Mouse (Mus musculus) lung, adult 2 months (tissue): Measurements from ENCODE around the gene Oas1f.

Experiments
- CTCF ChIP-seq: fragments of 200-500 bp; IDR thresholded peaks from 2 replicates; pipeline ENCODE4 v1.5.1; 2011; ENCODE audit warnings: mild to moderate bottlenecking, low read length, control low read depth; ENCODE audit not compliant: insufficient read depth
- POLR2A ChIP-seq: fragments of 200-500 bp; IDR thresholded peaks from 2 replicates; pipeline ENCODE4 v1.6.1; 2011; ENCODE audit warnings: low read depth, mild to moderate bottlenecking, control low read depth, low read length, borderline replicate concordance; ENCODE audit errors: extremely low read depth

DNA sequence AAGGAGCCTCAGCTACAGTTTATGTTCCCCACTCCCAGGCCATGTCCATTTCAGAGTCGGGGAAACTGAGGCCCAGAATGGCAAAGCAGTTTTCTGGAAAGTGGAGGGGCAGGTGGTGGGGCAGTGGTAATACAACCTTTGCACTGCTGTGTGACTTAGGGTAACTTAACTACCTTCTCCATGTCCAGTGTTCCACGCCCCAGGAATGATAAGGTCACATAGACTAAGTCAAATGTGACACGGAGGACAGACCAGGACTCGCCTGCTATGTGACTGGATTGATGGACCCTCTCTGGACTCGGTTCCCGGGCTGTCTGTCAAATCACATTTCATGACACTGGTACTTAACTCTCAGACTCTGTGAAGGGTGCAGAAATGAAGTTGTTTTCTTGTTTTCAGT, 34.1 kb upstream of the Oas1f start:
- TF ChIP-seq POLR2A: no peak
- TF ChIP-seq CTCF: no peak
